Comparison of ENCODE assay signal across 9 mouse cellular contexts in genomic region chr7:79612783-79613182, GRCm38 (mm10). TPM values are rescaled to one million over a fixed set of nuclear protein-coding genes. Genes with fewer than 3 reads are reported as not detected.
DNase-seq lines count a peak whose midpoint lies in the region; ATAC-seq and TF ChIP-seq lines count a peak whose summit lies in the region.
"Had no signal": no experiment of that assay in that cellular context is flagged by ENCODE, and none has a peak within 500 bp of the region (broad histone marks: within the 10 kb centered on the region; RNA-seq: fewer than 3 reads in every experiment).

No protein-coding gene starts in this region.

- H3K27me3 ChIP-seq in hindbrain, embryonic 16.5 days (replicated peaks; ENCODE audit: control insufficient read depth, insufficient read depth, low read length), result peaks cover 5% of the 10 kb centered on the region
- peaks cover 63% of the 10 kb centered on the region for H3K27me3 ChIP-seq in hindbrain, embryonic 12.5 days
- H3K27me3 ChIP-seq in forebrain, embryonic 15.5 days, result peaks cover 17% of the 10 kb centered on the region

- DNase-seq in ES-E14 (ENCODE audit: low read depth, low spot score), result peak; percentile 72
- DNase-seq in brain, adult 2 months (ENCODE audit: low read depth, low spot score), result peak; percentile 76
- peak; percentile 72 to 75 for DNase-seq in kidney, postnatal 4 days
- peak; percentile 51 for DNase-seq in thymus, postnatal 0 days (ENCODE audit: low spot score)

- H3K4me1 ChIP-seq in hindbrain, embryonic 16.5 days (ENCODE audit: control insufficient read depth, insufficient read depth, low read depth, low read length), result no peaks in the 10 kb centered on the region; the same call in 1 of the 2 replicates
- peaks cover 6% of the 10 kb centered on the region; the same call in 1 of the 2 replicates for H3K4me1 ChIP-seq in hindbrain, embryonic 12.5 days
- H3K4me1 ChIP-seq in ES-E14 (ENCODE audit: control insufficient read depth in 2 of 2, insufficient read depth in 2 of 2, low read length in 2 of 2, poor library complexity in 1 of 2), result no peaks in the 10 kb centered on the region
- H3K4me1 ChIP-seq in forebrain, embryonic 15.5 days, result peaks cover 16% of the 10 kb centered on the region

- in situ Hi-C loops in ES-E14 (cut with MboI; ENCODE audit: low sequenced_read_pairs in 2 of 2, unreplicated experiment in 2 of 2), result no loop called here

- ATAC-seq in hindbrain, embryonic 16.5 days, result peak; percentile 44; the same call in 1 of the 2 replicates
- no peak for ATAC-seq in hindbrain, embryonic 12.5 days (ENCODE audit: low FRiP score)
- 0 out of 2 replicates have a peak, but pooled peaks have one; percentile 38 for ATAC-seq in forebrain, embryonic 15.5 days (replicated peaks)
- peak; percentile 83 for ATAC-seq in megakaryocyte progenitor cell, adult 5-6 weeks (replicated peaks; ENCODE audit: poor library complexity)

- no peaks in the 10 kb centered on the region for H3K36me3 ChIP-seq in hindbrain, embryonic 16.5 days (ENCODE audit: control insufficient read depth, insufficient read depth, low read length)
- H3K36me3 ChIP-seq in hindbrain, embryonic 12.5 days, result no peaks in the 10 kb centered on the region
- H3K36me3 ChIP-seq in ES-E14 (ENCODE audit: control insufficient read depth, insufficient read depth, low read length, poor library complexity, severe bottlenecking), result no peaks in the 10 kb centered on the region
- H3K36me3 ChIP-seq in forebrain, embryonic 15.5 days, result no peaks in the 10 kb centered on the region
- H3K36me3 ChIP-seq: limb, embryonic 15.5 days had no signal

- no peak overlapping the region for H3K4me2 ChIP-seq in hindbrain, embryonic 16.5 days (ENCODE audit: low read length)
- H3K4me2 ChIP-seq in hindbrain, embryonic 12.5 days (replicated peaks), result no peak overlapping the region
- H3K4me2 ChIP-seq in forebrain, embryonic 15.5 days (replicated peaks), result no peak overlapping the region
- H3K4me2 ChIP-seq: limb, embryonic 15.5 days had no signal

- H3K4me3 ChIP-seq in hindbrain, embryonic 16.5 days (ENCODE audit: low read length), result no peak overlapping the region
- H3K4me3 ChIP-seq in hindbrain, embryonic 12.5 days, result no peak overlapping the region
- no peak overlapping the region for H3K4me3 ChIP-seq in ES-E14 (ENCODE audit: insufficient read depth in 1 of 2, low read depth in 1 of 2, low read length in 2 of 2, poor library complexity in 1 of 2, severe bottlenecking in 1 of 2)
- H3K4me3 ChIP-seq in forebrain, embryonic 15.5 days, result no peak overlapping the region
- H3K4me3 ChIP-seq: limb, embryonic 15.5 days had no signal

- H3K9me3 ChIP-seq in hindbrain, embryonic 16.5 days (ENCODE audit: control insufficient read depth, low read length), result no peaks in the 10 kb centered on the region
- H3K9me3 ChIP-seq in hindbrain, embryonic 12.5 days (replicated peaks), result no peaks in the 10 kb centered on the region
- H3K9me3 ChIP-seq in ES-E14 (ENCODE audit: control insufficient read depth, insufficient read depth, low read depth, low read length), result no peaks in the 10 kb centered on the region
- H3K9me3 ChIP-seq in forebrain, embryonic 15.5 days, result no peaks in the 10 kb centered on the region
- H3K9me3 ChIP-seq: limb, embryonic 15.5 days had no signal

- no peak overlapping the region for H3K27ac ChIP-seq in hindbrain, embryonic 16.5 days (ENCODE audit: low read depth, low read length)
- H3K27ac ChIP-seq in hindbrain, embryonic 12.5 days, result no peak overlapping the region
- no peak overlapping the region for H3K27ac ChIP-seq in ES-E14 (ENCODE audit: insufficient read depth, low read depth, low read length, poor library complexity, severe bottlenecking)
- H3K27ac ChIP-seq in forebrain, embryonic 15.5 days (replicated peaks), result no peak overlapping the region
- H3K27ac ChIP-seq: limb, embryonic 15.5 days had no signal

- no peak overlapping the region for H3K9ac ChIP-seq in hindbrain, embryonic 16.5 days (ENCODE audit: low read depth, low read length)
- no peak overlapping the region for H3K9ac ChIP-seq in hindbrain, embryonic 12.5 days
- no peak overlapping the region for H3K9ac ChIP-seq in ES-E14 (ENCODE audit: insufficient read depth, low read depth, low read length, poor library complexity, severe bottlenecking)
- no peak overlapping the region for H3K9ac ChIP-seq in forebrain, embryonic 15.5 days (replicated peaks)
- H3K9ac ChIP-seq: limb, embryonic 15.5 days had no signal

- 17% methylated on average over 6 of the region's 6 CpGs for WGBS in hindbrain, embryonic 16.5 days
- WGBS in hindbrain, embryonic 12.5 days, result 13% methylated on average over 6 of the region's 6 CpGs
- 8% methylated on average over 6 of the region's 6 CpGs for WGBS in forebrain, embryonic 15.5 days

TF ChIP-seq in ES-E14, 5 proteins besides CTCF, POLR2A, EP300 and RAD21:
- TF ChIP-seq MAFK (IDR thresholded peaks at IDR 0.05; ENCODE audit: insufficient read depth, low read depth, low read length) (no peak), CHD2 (IDR thresholded peaks at IDR 0.05; ENCODE audit: low read depth, low read length) (no peak), HCFC1 (IDR thresholded peaks at IDR 0.05; ENCODE audit: borderline replicate concordance, insufficient read depth, low read length) (no peak), ZNF384 (IDR thresholded peaks at IDR 0.05; ENCODE audit: low read depth, low read length) (no peak), ZC3H11A (IDR thresholded peaks at IDR 0.05; ENCODE audit: borderline replicate concordance, low read depth, low read length) (peak; percentile 58; the same call in 1 of the 2 replicates)
TF ChIP-seq in ES-E14: peak in this region for 1.

RNA-seq across cellular contexts. Expression of gene Rhcg, which starts 4.7 kb away (rescaled TPM):
- 5.5 and 5.7 TPM in 2 replicates for polyA plus RNA-seq in hindbrain, embryonic 16.5 days (2015; fragmentation: Nextera tagmentation; extraction: Ambion mirVana)
- 1.4 and 2.3 TPM in 2 replicates for polyA plus RNA-seq in hindbrain, embryonic 12.5 days (2016; fragmentation: Nextera tagmentation; extraction: Ambion mirVana)
- total RNA-seq in ES-E14 (2012; rRNA removed), result 1.0 and 1.5 TPM in 2 replicates
- 1.8 and 3.9 TPM in 2 replicates for polyA plus RNA-seq in forebrain, embryonic 15.5 days (2015; fragmentation: Nextera tagmentation; extraction: Ambion mirVana)
- 0.29 and 1.9 TPM in 2 replicates for total RNA-seq in megakaryocyte progenitor cell, adult 5-6 weeks (2015)
- total RNA-seq in megakaryocyte progenitor cell, adult 5-6 weeks (2017), result 0.17 and 2.0 TPM in 2 replicates
- polyA plus RNA-seq in thymus, postnatal 0 days (2015; fragmentation: Nextera tagmentation; extraction: Ambion mirVana), result 0.57 and 0.82 TPM in 2 replicates
- polyA plus RNA-seq: limb, embryonic 15.5 days had no signal

RNA-seq across cellular contexts. Expression of gene Ticrr, which starts 47.2 kb away (rescaled TPM):
- polyA plus RNA-seq in hindbrain, embryonic 16.5 days (2015; fragmentation: Nextera tagmentation; extraction: Ambion mirVana), result 1.8 and 2.1 TPM in 2 replicates
- 8.9 and 9.2 TPM in 2 replicates for polyA plus RNA-seq in hindbrain, embryonic 12.5 days (2016; fragmentation: Nextera tagmentation; extraction: Ambion mirVana)
- total RNA-seq in ES-E14 (2012; rRNA removed), result 46.3 and 56.8 TPM in 2 replicates
- polyA plus RNA-seq in forebrain, embryonic 15.5 days (2015; fragmentation: Nextera tagmentation; extraction: Ambion mirVana), result 5.0 and 5.8 TPM in 2 replicates
- 32.2 and 41.3 TPM in 2 replicates for total RNA-seq in megakaryocyte progenitor cell, adult 5-6 weeks (2015)
- total RNA-seq in megakaryocyte progenitor cell, adult 5-6 weeks (2017), result 16.9 and 19.4 TPM in 2 replicates
- polyA plus RNA-seq in thymus, postnatal 0 days (2015; fragmentation: Nextera tagmentation; extraction: Ambion mirVana), result 6.0 and 7.2 TPM in 2 replicates
